Mouse (Mus musculus) T-helper 2 cell (primary cell): Measurements from ENCODE around the gene Arhgap30.

Experiments used
- in situ Hi-C: fragments of 300-600 bp; cut with MboI, MseI; formaldehyde crosslinking; loops from one replicate; pipeline ENCODE4 v1.15.1; 2025; ENCODE audit warnings: high pct_unique_total_duplicates

Gene Arhgap30

GRCm38 (mm10) chr1:171432158-171432557, 43.4 kb downstream of the Arhgap30 start:
- in situ Hi-C loops: no loop called here

DNA sequence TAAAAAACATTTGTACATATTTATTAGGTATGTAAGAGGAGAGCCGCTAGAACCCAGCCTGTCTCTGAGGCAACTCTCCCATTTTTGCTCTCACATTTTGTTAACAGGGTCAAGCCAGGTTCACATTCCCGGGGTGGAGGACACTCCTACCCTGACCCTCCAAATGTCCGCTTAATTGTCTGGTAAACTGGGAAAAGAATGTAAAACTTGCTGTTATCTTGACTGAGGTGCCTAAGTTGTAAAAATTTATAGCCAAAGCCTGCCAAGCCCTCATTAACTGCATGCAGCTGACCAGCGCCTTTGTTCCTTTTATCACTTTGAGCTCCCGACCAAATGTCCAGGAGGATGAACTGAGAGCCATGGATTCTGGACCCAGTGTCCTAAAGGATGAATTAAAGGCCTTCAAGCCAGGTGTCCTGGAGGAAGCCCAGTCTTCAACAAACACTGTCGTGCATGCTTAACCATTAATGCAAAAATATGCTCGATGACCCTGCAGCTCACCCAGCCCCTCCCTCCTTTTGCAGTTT, 46.6 kb downstream of the Arhgap30 start:
- in situ Hi-C loops: no loop called here

- in situ Hi-C loops: no loop called here
These were observed 47.2 kb downstream of the Arhgap30 start for GRCm38 (mm10) chr1:171435974-171436373.

- in situ Hi-C loops: no loop called here
These were observed 48.7 kb downstream of the Arhgap30 start, which contains the start of gene F11r for GRCm38 (mm10) chr1:171437264-171438013. Gene F11r, plus strand, starts transcription at chr1:171437535.

GRCm38 (mm10) chr1:171438014-171438670, 49.4 kb downstream of the Arhgap30 start:
- in situ Hi-C loops: no loop called here

DNA sequence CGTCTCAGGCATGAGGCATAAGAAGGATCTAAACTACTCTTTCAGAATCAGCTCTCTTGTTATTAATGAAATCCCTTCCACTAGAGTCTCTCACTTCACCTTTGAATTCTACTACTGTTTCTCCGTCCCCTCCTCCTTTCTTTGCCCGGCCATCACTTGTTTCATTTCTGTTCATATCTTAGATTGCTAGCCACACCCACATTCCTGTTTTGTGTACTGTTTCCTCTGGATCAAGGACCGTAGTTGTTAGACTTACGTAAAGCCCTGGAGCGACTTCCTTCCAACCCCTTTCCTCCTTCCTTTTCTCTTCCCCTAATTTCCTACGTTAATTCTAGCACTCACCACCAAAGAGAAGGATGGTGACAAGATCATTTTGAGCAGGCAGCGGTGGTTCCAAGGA, 50.3 kb downstream of the Arhgap30 start:
- in situ Hi-C loops: no loop called here

DNA sequence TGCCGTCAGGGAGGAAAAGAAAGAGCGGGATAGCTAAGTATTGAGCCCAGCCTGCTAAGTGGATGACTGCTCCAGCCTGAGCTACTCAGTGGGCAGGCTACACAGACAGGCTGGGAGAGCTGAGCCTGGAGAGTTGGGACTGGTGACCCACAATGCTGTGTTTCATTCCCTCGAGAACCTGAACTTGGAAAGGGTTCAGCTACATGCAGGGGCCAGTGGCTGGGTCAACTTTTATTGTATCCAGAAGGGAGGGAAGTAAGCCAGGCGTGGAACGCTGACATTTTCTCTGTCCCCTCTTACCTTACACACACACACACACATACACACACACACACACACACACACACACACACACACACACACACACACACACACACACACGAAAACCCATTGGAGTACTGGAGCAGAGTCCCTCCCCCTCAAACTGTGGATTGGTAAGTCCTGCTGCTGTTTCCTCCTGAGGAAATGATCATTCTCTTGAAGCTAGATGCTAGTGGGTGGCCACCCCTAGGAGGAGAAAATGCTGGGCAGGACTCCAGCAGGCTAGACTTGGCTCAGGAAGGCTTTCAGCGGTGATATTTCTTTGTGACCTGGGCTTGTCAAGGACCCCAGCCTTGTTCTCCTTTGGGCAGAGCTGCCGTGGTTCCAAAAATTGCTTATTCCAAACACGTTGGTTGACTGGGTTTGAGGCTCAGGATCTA, 51.4 kb downstream of the Arhgap30 start:
- in situ Hi-C loops: no loop called here

GRCm38 (mm10) chr1:171441466-171442412, 53.0 kb downstream of the Arhgap30 start:
- in situ Hi-C loops: no loop called here

DNA sequence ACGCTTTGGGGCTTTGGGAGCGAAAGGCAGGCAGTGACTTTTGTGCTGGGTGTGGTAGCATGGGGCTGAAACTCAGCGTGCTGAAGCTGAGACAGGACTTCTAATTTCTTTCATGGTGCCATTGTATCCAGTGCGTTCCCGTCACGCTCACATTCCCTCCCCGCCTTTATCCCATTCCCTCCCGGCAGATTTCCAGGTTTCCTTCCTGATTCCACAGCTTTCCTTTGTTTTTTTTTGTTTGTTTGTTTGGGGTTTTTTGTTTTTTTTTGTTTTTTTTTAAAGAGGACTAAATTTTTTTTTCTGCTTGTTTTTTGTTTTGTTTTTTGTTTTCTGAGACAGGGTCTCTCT, 53.6 kb downstream of the Arhgap30 start:
- in situ Hi-C loops: no loop called here

DNA sequence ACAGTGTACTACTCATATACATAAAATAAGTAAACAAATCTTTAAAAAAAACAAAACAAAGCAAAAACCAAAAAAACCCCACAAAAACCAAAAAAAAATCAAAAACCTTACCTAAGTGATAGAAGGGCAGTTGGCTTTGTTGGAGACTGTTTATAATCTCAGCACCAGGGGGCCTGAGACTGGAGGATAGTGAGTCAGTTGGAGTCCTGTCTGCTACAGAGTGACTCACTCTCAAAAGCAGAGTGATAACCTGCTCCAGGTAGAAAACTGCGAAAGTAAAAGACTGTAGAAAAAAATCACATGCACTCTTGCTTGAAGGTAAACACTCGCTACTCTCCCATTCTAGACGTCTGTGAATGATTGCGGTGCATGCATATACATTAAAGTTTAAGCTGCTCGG, 56.3 kb downstream of the Arhgap30 start:
- in situ Hi-C loops: no loop called here

DNA sequence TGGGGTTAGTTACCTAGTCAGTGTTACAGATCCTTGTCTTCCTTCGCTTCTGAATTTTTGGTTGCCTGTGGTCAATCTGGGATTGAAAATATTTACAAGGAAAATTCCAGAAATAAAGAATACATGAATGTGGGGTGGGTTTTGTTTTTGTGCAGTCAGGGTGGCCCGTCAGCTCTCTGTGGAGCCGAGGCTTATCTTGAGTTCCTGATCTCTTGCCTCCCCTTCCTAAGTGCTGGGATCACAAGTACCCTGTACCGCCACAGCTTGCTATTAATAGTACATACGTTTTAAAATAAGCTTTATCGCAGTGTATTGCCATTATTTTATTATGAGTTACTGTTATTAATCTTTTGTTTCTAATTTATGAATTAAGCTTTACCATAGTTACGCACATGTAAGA, 58.1 kb downstream of the Arhgap30 start:
- in situ Hi-C loops: no loop called here

GRCm38 (mm10) chr1:171447692-171448091, 58.9 kb downstream of the Arhgap30 start:
- in situ Hi-C loops: no loop called here

GRCm38 (mm10) chr1:171450062-171450461, 61.3 kb downstream of the Arhgap30 start:
- in situ Hi-C loops: no loop called here

DNA sequence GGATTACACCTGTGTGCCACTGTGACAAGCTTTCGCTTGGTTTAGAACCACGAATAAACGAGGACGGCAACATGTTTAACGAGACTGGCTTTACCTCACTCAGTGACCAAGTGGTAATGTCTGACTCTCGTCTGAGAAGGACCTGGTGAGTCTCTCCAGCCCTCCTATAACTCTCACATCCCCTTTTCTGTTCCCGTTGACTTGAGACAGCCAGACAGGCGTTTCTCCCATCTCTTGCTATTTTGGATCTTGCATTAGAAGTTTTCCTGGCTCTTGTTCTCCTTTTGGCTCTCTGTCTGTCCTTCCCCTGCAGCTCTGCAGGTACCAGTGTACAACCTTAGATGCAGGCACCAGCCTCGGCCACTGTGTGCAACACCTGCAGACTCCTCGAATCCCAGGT, 62.2 kb downstream of the Arhgap30 start:
- in situ Hi-C loops: no loop called here

DNA sequence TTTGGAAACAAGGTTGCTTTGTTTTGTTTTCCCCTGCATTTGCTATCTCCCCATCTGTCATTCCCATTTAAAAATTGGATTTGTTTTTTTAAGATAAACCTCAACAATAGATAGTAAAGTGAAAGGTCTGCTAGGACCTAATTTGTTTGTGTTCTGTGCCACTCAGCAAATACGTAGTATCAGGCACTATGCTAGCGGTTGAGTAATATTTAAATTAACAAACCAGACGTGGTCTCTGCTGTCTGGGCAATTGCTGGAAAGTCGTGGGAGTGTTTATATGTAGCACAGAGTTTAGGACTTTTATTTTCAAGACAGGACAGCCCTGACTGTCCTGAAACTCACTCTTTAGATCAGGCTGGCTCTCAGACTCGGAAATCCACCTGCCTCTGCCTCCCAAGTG, 63.8 kb downstream of the Arhgap30 start:
- in situ Hi-C loops: no loop called here

DNA sequence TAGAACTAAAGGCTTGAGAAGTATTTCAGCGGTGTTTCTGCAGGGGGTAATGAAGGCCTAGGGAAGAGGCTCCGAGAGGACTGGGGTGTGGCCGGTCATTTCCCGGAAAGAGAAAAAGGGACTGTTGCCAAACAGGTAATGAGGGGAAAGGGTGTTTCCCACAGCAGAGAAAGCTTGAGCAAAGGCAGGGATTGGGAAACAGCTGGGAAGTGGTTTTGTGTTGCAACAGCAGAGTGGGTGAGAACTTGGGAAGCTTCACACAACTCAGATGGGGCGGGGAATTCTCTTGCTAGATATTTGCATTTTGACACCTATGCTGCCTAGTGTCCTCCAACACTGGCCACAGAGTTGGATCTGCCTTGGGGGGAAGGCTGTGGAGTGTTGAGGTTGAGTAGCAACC, 64.2 kb downstream of the Arhgap30 start:
- in situ Hi-C loops: no loop called here

DNA sequence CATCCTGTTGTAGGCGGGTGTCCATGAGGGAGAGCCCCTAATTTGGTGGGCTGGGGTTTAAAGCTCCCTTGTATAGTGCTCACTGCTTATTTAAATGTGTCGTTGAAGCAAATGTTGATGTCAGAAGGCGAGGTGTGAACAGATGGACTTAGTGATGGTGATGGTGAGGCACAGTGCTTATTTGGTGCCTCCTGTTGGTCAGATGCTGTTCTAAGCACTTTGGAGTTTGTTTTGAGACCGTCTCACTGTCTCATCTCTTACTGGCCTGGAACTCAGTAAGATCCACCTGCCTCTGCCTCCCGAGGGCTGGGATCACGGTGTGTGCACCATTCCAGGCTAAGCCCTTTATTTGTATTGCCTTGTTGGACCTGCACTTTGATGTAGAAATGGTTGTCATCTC, 66.2 kb downstream of the Arhgap30 start:
- in situ Hi-C loops: no loop called here

- in situ Hi-C loops: no loop called here
These were observed 68.8 kb downstream of the Arhgap30 start for GRCm38 (mm10) chr1:171457568-171457967.

DNA sequence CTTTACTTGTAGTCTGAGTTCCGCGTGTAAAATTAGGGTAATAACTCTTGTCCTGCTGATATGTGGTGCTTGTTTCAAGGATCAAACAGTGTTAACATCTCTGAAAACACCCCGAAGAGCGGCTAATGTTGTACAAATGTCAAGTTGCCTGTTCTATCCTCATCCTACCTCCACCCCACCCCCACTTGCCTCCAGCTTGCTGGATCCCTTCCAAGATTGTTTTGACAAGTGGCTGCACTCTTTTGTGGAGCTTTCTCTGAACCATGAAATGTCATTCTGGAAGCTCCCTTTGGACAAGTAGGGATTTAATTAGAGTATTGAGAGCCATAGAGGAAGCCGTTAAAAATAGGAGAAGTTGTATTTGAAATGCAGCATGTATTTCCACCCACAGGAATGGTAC, 71.0 kb downstream of the Arhgap30 start:
- in situ Hi-C loops: no loop called here
